Mouse (Mus musculus) liver, postnatal 0 days (tissue): ENCODE data around the gene Slc25a34. TPM values are rescaled to one million over a fixed set of nuclear protein-coding genes. Genes with fewer than 3 reads are reported as not detected.
A peak's percentile ranks its signal among the peaks of the same experiment; 100 is the strongest.

Experiments used
- ATAC-seq: fragments of 200-750 bp; cut with Nextera tagmentation; 2 replicates; pipeline ENCODE4 v1.8.0; 2017; ENCODE audit warnings: mild to moderate bottlenecking, moderate library complexity
- DNase-seq: peaks from one replicate; pipeline ENCODE4 v3.0.0-alpha.2; 2016
- H3K27ac ChIP-seq: fragments of 300-500 bp; sonication (generic); 2 replicates; pipeline ENCODE4 v1.5.1; 2014; ENCODE audit warnings: antibody characterized with exemption, moderate library complexity, mild to moderate bottlenecking, low read depth
- H3K27me3 ChIP-seq: fragments of 300-500 bp; sonication (generic); 2 replicates; pipeline ENCODE4 v1.6.1; 2014; ENCODE audit warnings: low read length, control low read depth, mixed read lengths; ENCODE audit not compliant: insufficient read depth
- H3K36me3 ChIP-seq: fragments of 300-500 bp; sonication (generic); replicated peaks from 2 replicates; pipeline ENCODE4 v1.6.1; 2014; ENCODE audit warnings: mild to moderate bottlenecking, control low read depth, low read length, moderate library complexity, mixed read lengths; ENCODE audit not compliant: insufficient read depth
- H3K4me1 ChIP-seq: fragments of 300-500 bp; sonication (generic); 2 replicates; pipeline ENCODE4 v1.6.1; 2014; ENCODE audit warnings: antibody characterized with exemption, mild to moderate bottlenecking, control low read depth; ENCODE audit not compliant: insufficient read depth
- H3K4me2 ChIP-seq: fragments of 300-500 bp; sonication (generic); 2 replicates; pipeline ENCODE4 v1.6.1; 2014; ENCODE audit warnings: low read depth, mild to moderate bottlenecking, low read length, moderate library complexity, mixed read lengths
- H3K4me3 ChIP-seq: fragments of 300-500 bp; sonication (generic); 2 replicates; pipeline ENCODE4 v1.5.1; 2014; ENCODE audit warnings: low read depth, low read length
- H3K9ac ChIP-seq: fragments of 300-500 bp; sonication (generic); replicated peaks from 2 replicates; pipeline ENCODE4 v1.6.1; 2014; ENCODE audit warnings: mild to moderate bottlenecking, moderate library complexity
- H3K9me3 ChIP-seq: fragments of 300-500 bp; sonication (generic); 2 replicates; pipeline ENCODE4 v1.6.1; 2016; ENCODE audit warnings: mild to moderate bottlenecking, control low read depth, low read length, mixed read lengths
- CTCF ChIP-seq: sonication (generic); IDR thresholded peaks from 2 replicates; pipeline ENCODE4 v1.5.1; 2016; ENCODE audit warnings: antibody characterized with exemption, low read depth
- EP300 ChIP-seq: IDR thresholded peaks from 2 replicates; pipeline ENCODE4 v1.6.1; 2016; ENCODE audit warnings: antibody characterized with exemption, low read depth, mild to moderate bottlenecking
- WGBS: fragments of 180-500 bp; shearing (Covaris S2); extraction: QIAGEN DNeasy Blood & Tissue Kit; methylation state at CpG from one replicate; pipeline ENCODE4 v1.1.7; 2014; ENCODE audit not compliant: insufficient replicate concordance; 5-methylcytosine and 5-hydroxymethylcytosine counted together
- polyA plus RNA-seq: library from polyadenylated mRNA; unstranded; fragments of >200 nt; fragmentation: Nextera tagmentation; extraction: Ambion mirVana; gene quantifications from 2 replicates; pipeline ENCODE4 v1.2.1, GENCODE M21; 2015

The Slc25a34 gene
- polyA plus RNA-seq, 1 experiment from 2014 or later: 0.40 TPM

DNA sequence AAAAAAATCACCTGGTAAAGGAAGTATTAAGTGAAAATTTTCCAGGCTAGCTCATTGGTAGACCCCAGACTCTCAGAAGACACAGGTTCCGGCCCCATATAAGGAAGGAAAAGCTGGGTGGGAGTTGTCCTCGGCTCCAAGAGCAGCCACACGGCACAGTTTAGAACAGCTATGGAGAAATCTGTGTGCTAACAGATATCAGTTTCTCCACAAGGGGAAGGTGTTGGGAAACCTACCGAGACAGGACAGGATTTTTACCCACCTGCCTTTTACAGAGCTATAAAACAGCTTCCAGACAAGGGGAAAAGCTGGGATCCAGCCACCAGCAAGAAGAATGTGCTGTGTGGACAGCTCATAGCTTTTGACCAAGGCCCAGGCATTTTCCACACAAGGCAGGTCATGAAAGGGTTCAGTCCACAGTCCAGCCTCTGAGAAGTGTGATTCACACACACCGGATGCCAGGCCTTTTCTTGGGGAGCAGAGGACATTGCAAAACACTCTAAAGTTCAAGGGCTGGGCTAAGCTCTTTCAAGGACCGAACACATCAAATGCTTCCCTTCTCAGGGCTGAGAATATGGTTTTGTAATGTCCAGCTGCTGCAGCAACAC lies 50.2 kb downstream of the Slc25a34 start:
- H3K27me3 ChIP-seq: no peaks in the 10 kb centered on the region
- TF ChIP-seq EP300 (no peak), CTCF (no peak)
- peak overlapping the region; percentile 75 for H3K27ac ChIP-seq
- H3K36me3 ChIP-seq: no peaks in the 10 kb centered on the region
- peak; percentile 46 for DNase-seq
- peak overlapping the region; percentile 24 for H3K4me2 ChIP-seq
- no peak overlapping the region for H3K4me3 ChIP-seq
- H3K4me1 ChIP-seq: peaks cover 26% of the 10 kb centered on the region
- peak; percentile 64 for ATAC-seq
- no peak overlapping the region for H3K9ac ChIP-seq
- H3K9me3 ChIP-seq: no peaks in the 10 kb centered on the region
- 22% methylated on average over 6 of the region's 6 CpGs for WGBS

DNA sequence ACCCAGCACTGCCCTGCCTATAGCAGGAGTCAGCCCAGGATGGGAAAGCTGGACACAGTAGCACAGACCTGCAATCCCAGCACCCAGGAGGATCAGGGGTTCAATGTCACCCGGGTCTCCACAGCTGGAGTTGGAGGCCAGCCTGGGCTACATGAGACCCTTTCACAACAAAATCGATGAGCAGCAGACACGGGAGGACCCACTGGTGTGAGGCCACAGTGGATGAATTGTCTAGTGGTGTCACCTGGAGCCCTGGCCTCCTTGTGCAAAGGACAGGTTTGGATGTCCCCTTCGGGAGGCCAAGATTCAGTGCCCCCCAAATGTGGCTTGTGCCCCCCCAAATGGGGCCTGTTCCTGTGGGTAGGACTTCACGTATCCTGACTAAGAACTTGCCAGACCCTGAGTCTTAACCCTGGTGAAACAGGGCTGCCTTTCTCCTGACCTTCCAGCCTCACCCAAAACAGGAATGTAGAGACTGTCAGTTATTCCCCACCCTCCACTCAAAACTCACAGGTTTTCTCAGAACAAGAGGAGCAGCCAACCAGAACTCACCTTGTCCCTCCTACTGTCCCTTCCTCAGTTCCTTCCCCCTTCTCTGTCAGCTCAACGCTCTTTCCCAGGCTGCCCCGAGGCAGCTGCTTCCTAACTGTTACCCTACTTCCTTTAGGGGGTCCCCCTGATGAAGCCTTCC lies 50.8 kb downstream of the Slc25a34 start:
- no peak overlapping the region for H3K9ac ChIP-seq
- no peaks in the 10 kb centered on the region for H3K9me3 ChIP-seq
- peak overlapping the region; percentile 75 for H3K27ac ChIP-seq
- H3K27me3 ChIP-seq: no peaks in the 10 kb centered on the region
- peak overlapping the region; percentile 24; the same call in 1 of the 2 replicates for H3K4me2 ChIP-seq
- TF ChIP-seq EP300: no peak
- TF ChIP-seq CTCF: no peak
- H3K4me3 ChIP-seq: no peak overlapping the region
- no peak for DNase-seq
- no peak for ATAC-seq
- WGBS: 51% methylated on average over 7 of the region's 7 CpGs
- no peaks in the 10 kb centered on the region for H3K36me3 ChIP-seq
- H3K4me1 ChIP-seq: peaks cover 26% of the 10 kb centered on the region

DNA sequence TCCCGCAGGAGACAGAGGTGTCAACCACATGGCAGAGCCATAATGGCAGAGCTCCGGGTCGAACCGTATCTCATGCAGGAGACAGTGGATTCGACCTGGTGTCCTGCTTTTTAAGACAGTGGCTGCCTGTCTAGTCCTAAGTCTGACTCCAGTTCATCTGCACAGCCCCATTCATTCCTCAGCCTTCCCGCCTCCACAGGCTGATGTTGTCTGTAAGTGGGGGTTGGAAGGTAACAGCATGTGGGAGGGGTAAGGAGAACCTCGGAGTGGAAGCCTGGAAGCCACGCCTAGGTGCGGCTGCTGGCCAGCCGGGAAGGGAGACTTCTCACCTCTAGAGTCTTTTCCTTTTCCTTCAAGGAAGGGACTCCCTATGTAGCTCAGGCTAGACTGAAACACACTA lies 51.7 kb downstream of the Slc25a34 start:
- DNase-seq: peak; percentile 9
- no peak overlapping the region for H3K9ac ChIP-seq

DNA sequence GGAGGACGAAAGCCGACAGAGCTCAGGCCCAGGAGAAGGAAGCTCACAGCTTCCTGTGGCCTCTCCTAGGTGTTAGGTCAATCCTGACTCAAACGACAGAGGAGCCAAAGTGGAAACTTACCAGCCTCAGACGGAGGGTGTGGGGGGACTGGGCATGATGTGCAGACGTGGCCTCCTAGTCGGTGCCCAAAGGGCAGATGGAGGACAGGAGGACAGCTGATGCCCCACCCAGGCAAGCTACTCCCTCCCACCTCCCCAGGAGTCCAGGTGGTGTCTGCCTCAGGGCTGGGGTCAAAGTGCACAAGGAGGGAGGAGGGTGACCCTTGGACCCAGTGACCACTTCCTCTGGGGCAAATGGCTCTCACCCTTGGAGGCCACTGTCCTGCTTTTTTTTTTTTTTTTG lies 52.3 kb downstream of the Slc25a34 start:
- no peak for TF ChIP-seq EP300
- no peak for TF ChIP-seq CTCF
- WGBS: 38% methylated on average over 6 of the region's 6 CpGs
- Histone ChIP-seq H3K4me1 (peaks cover 26% of the 10 kb centered on the region), H3K9me3 (no peaks in the 10 kb centered on the region), H3K4me3 (no peak overlapping the region), H3K9ac (no peak overlapping the region), H3K4me2 (no peak overlapping the region), H3K27ac (peak overlapping the region; percentile 51), H3K27me3 (no peaks in the 10 kb centered on the region), H3K36me3 (no peaks in the 10 kb centered on the region)
- peak; percentile 17 for DNase-seq
- no peak for ATAC-seq

More for the DNA sequence above, 51.7 kb downstream of the Slc25a34 start:
- ATAC-seq: no peak
- no peak overlapping the region for H3K4me3 ChIP-seq
- H3K4me2 ChIP-seq: no peak overlapping the region
- TF ChIP-seq EP300 (no peak), CTCF (no peak)
- H3K36me3 ChIP-seq: no peaks in the 10 kb centered on the region
- H3K27me3 ChIP-seq: no peaks in the 10 kb centered on the region
- peak overlapping the region; percentile 75; the same call in 1 of the 2 replicates for H3K27ac ChIP-seq
- 62% methylated on average over 10 of the region's 10 CpGs for WGBS
- H3K4me1 ChIP-seq: peaks cover 26% of the 10 kb centered on the region
- H3K9me3 ChIP-seq: no peaks in the 10 kb centered on the region

DNA sequence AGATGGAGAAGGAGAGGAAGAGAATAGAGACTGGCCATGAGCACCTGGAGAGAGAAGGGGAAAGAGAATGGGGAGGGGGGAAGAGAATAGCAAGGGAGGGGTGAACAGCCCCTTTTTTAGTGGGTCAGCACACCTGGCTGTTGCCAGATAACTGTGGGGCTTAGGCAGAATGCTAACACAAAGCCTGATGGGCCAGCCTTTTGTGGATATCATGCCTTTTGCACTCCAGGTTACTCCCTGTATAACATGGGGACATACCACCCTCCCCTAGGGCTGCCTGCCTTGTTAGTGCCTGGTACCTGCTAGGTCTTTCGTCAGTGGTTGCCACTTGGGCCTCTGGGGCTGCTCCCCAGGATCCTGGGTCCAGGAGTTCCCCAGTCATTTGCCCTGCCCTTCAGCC lies 52.8 kb downstream of the Slc25a34 start:
- no peaks in the 10 kb centered on the region for H3K27me3 ChIP-seq
- no peaks in the 10 kb centered on the region for H3K36me3 ChIP-seq
- TF ChIP-seq CTCF (no peak), EP300 (no peak)
- no peaks in the 10 kb centered on the region for H3K9me3 ChIP-seq
- ATAC-seq (no peak), DNase-seq (no peak)
- no peak overlapping the region for H3K9ac ChIP-seq
- H3K4me3 ChIP-seq: no peak overlapping the region
- 73% methylated on average over 1 of the region's 1 CpGs for WGBS
- H3K4me1 ChIP-seq: peaks cover 26% of the 10 kb centered on the region
- peak overlapping the region; percentile 14; the same call in 1 of the 2 replicates for H3K4me2 ChIP-seq
- H3K27ac ChIP-seq: peak overlapping the region; percentile 51

DNA sequence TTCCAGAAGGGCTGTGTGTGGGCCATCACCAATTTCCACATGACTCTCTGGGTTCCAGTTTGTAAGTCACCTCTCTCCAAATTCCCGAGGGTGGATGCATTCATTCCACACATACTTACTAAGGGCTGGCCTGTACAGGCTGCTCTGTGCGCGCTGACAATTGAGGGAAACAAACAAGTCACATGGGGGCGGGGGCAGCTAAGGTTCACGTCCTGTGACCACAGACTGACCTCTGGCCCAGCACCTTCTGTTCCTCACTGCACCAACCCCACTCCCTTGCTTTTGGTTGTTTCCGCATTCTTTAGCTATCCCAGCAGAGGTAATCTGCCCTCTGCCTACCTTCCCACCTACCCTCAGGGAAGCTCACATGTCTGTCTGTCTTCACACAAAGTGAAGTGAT lies 53.6 kb downstream of the Slc25a34 start:
- peak; percentile 41 for DNase-seq
- Histone ChIP-seq H3K36me3 (no peaks in the 10 kb centered on the region), H3K4me3 (no peak overlapping the region), H3K9me3 (no peaks in the 10 kb centered on the region), H3K27me3 (no peaks in the 10 kb centered on the region), H3K27ac (no peak overlapping the region), H3K4me2 (no peak overlapping the region), H3K9ac (no peak overlapping the region), H3K4me1 (peaks cover 26% of the 10 kb centered on the region)
- peak; percentile 60; the same call in 1 of the 2 replicates for ATAC-seq
- WGBS: 52% methylated on average over 6 of the region's 6 CpGs
- TF ChIP-seq CTCF (no peak), EP300 (no peak)
